Mouse (Mus musculus) forebrain, postnatal 0 days (tissue): Measurements from ENCODE around the gene Lcmt2. TPM values are rescaled to one million over a fixed set of nuclear protein-coding genes. Genes with fewer than 3 reads are reported as not detected.

Source experiments
- ATAC-seq: fragments of 200-750 bp; cut with Nextera tagmentation; 2 replicates; pipeline ENCODE4 v1.8.0; 2017; ENCODE audit warnings: mild to moderate bottlenecking, moderate library complexity
- DNase-seq: peaks from one replicate; pipeline ENCODE4 v3.0.0-alpha.2; 2015
- H3K27ac ChIP-seq: fragments of 300-500 bp; sonication (generic); 2 replicates; pipeline ENCODE4 v1.5.1; 2014; ENCODE audit warnings: low read depth, mild to moderate bottlenecking, antibody characterized with exemption, low read length, moderate library complexity, mixed read lengths
- H3K27me3 ChIP-seq: fragments of 300-500 bp; sonication (generic); 2 replicates; pipeline ENCODE4 v1.6.1; 2014; ENCODE audit warnings: mild to moderate bottlenecking, low read length, mixed read lengths; ENCODE audit not compliant: insufficient read depth
- H3K36me3 ChIP-seq: fragments of 300-500 bp; sonication (generic); 2 replicates; pipeline ENCODE4 v1.6.1; 2014; ENCODE audit warnings: mild to moderate bottlenecking, moderate library complexity; ENCODE audit not compliant: insufficient read depth
- H3K4me1 ChIP-seq: fragments of 300-500 bp; sonication (generic); 2 replicates; pipeline ENCODE4 v1.6.1; 2014; ENCODE audit warnings: antibody characterized with exemption; ENCODE audit not compliant: insufficient read depth
- H3K4me2 ChIP-seq: fragments of 300-500 bp; sonication (generic); 2 replicates; pipeline ENCODE4 v1.6.1; 2014; ENCODE audit warnings: low read depth, mild to moderate bottlenecking, moderate library complexity
- H3K4me3 ChIP-seq: fragments of 300-500 bp; sonication (generic); 2 replicates; pipeline ENCODE4 v1.5.1; 2014; ENCODE audit warnings: low read depth, low read length, mixed read lengths
- H3K9ac ChIP-seq: fragments of 300-500 bp; sonication (generic); 2 replicates; pipeline ENCODE4 v1.6.1; 2014; ENCODE audit warnings: mild to moderate bottlenecking
- H3K9me3 ChIP-seq: fragments of 300-500 bp; sonication (generic); 2 replicates; pipeline ENCODE4 v1.6.1; 2016; ENCODE audit warnings: low read length
- CTCF ChIP-seq: sonication (generic); IDR thresholded peaks from 2 replicates; pipeline ENCODE4 v1.5.1; 2016; ENCODE audit warnings: antibody characterized with exemption, control low read depth, low read depth
- WGBS: fragments of 180-500 bp; shearing (Covaris S2); extraction: QIAGEN DNeasy Blood & Tissue Kit; methylation state at CpG from one replicate; pipeline ENCODE4 v1.1.7; 2014; 5-methylcytosine and 5-hydroxymethylcytosine counted together
- polyA plus RNA-seq: library from polyadenylated mRNA; unstranded; fragments of >200 nt; fragmentation: Nextera tagmentation; extraction: Ambion mirVana; gene quantifications from 2 replicates; pipeline ENCODE4 v1.2.1, GENCODE M21; 2015
- total RNA-seq: library from RNA; depleted of rRNA; stranded (reverse); fragments of >200 nt; gene quantifications from 2 replicates; pipeline ENCODE4 v1.2.3, GENCODE M21; 2014

The Lcmt2 gene
- total and polyA plus RNA-seq, 2 experiments from 2014 or later, result 12.0 to 16.3 TPM

- no peak overlapping the region for H3K9ac ChIP-seq
- no peak for TF ChIP-seq CTCF
- WGBS, result 94% methylated on average over 2 of the region's 2 CpGs
These were observed 25.0 kb downstream of the Lcmt2 start for GRCm38 (mm10) chr2:121115418-121115817.

GRCm38 (mm10) chr2:121109695-121110094 lies 30.8 kb downstream of the Lcmt2 start, which contains the start of gene Tgm7:
TSS of gene Tgm7 (minus strand) at chr2:121109795.
- WGBS, result 85% methylated on average over 4 of the region's 4 CpGs
- no peak within 1 kb of the TSS for H3K9ac ChIP-seq
- no peak within 1 kb of the TSS for H3K4me2 ChIP-seq
- H3K4me3 ChIP-seq, result no peak within 1 kb of the TSS
- ATAC-seq (no peak), DNase-seq (no peak)
- no peak for TF ChIP-seq CTCF
- no peaks in the 10 kb centered on the region for H3K4me1 ChIP-seq
- H3K27me3 ChIP-seq, result no peaks in the 10 kb centered on the region
- H3K27ac ChIP-seq, result no peak within 1 kb of the TSS
- no peaks in the 10 kb centered on the region for H3K36me3 ChIP-seq
- H3K9me3 ChIP-seq, result no peaks in the 10 kb centered on the region

More at GRCm38 (mm10) chr2:121115418-121115817, 25.0 kb downstream of the Lcmt2 start:
- Histone ChIP-seq H3K27me3 (no peaks in the 10 kb centered on the region), H3K4me1 (no peaks in the 10 kb centered on the region), H3K9me3 (no peaks in the 10 kb centered on the region), H3K27ac (no peak overlapping the region), H3K4me3 (no peak overlapping the region), H3K4me2 (no peak overlapping the region), H3K36me3 (no peaks in the 10 kb centered on the region)
- DNase-seq (no peak), ATAC-seq (no peak)

- Histone ChIP-seq H3K4me3 (no peak overlapping the region), H3K27me3 (no peaks in the 10 kb centered on the region), H3K4me2 (no peak overlapping the region), H3K9ac (no peak overlapping the region), H3K36me3 (no peaks in the 10 kb centered on the region), H3K4me1 (no peaks in the 10 kb centered on the region), H3K9me3 (no peaks in the 10 kb centered on the region), H3K27ac (no peak overlapping the region)
- DNase-seq, result no peak
- TF ChIP-seq CTCF, result no peak
- no peak for ATAC-seq
These were observed 34.5 kb downstream of the Lcmt2 start for GRCm38 (mm10) chr2:121105940-121106339.

- no peak overlapping the region for H3K4me3 ChIP-seq
- H3K27ac ChIP-seq, result no peak overlapping the region
- WGBS, result 25% methylated on average over 9 of the region's 9 CpGs
- H3K36me3 ChIP-seq, result no peaks in the 10 kb centered on the region
- no peak overlapping the region for H3K4me2 ChIP-seq
- H3K27me3 ChIP-seq, result no peaks in the 10 kb centered on the region
- H3K9me3 ChIP-seq, result no peaks in the 10 kb centered on the region
- peak; percentile 85 for TF ChIP-seq CTCF
- H3K9ac ChIP-seq, result no peak overlapping the region
- ATAC-seq (peak; percentile 84), DNase-seq (peak; percentile 81)
- no peaks in the 10 kb centered on the region for H3K4me1 ChIP-seq
These were observed 38.4 kb downstream of the Lcmt2 start for GRCm38 (mm10) chr2:121102051-121102450.

- H3K36me3 ChIP-seq, result no peaks in the 10 kb centered on the region
- H3K4me1 ChIP-seq, result no peaks in the 10 kb centered on the region
- H3K9me3 ChIP-seq, result no peaks in the 10 kb centered on the region
- H3K27me3 ChIP-seq, result no peaks in the 10 kb centered on the region
- no peak for TF ChIP-seq CTCF
- H3K4me2 ChIP-seq, result no peak overlapping the region
- 70% methylated on average over 4 of the region's 4 CpGs for WGBS
- ATAC-seq (no peak), DNase-seq (no peak)
- no peak overlapping the region for H3K9ac ChIP-seq
- no peak overlapping the region for H3K27ac ChIP-seq
- no peak overlapping the region for H3K4me3 ChIP-seq
These were observed 50.7 kb downstream of the Lcmt2 start for GRCm38 (mm10) chr2:121089751-121090150.

GRCm38 (mm10) chr2:121088507-121088906 lies 51.9 kb downstream of the Lcmt2 start:
- no peaks in the 10 kb centered on the region for H3K27me3 ChIP-seq
- no peak overlapping the region for H3K4me2 ChIP-seq
- H3K27ac ChIP-seq, result no peak overlapping the region
- H3K9ac ChIP-seq, result no peak overlapping the region
- H3K4me3 ChIP-seq, result no peak overlapping the region
- H3K4me1 ChIP-seq, result no peaks in the 10 kb centered on the region
- 89% methylated on average over 3 of the region's 3 CpGs for WGBS
- no peak for TF ChIP-seq CTCF
- no peak for ATAC-seq
- no peaks in the 10 kb centered on the region for H3K9me3 ChIP-seq
- DNase-seq, result no peak
- H3K36me3 ChIP-seq, result no peaks in the 10 kb centered on the region

GRCm38 (mm10) chr2:121085480-121086185 lies 54.8 kb downstream of the Lcmt2 start, which contains the start of gene Tgm5:
TSS of gene Tgm5 (minus strand) at chr2:121085841.
- Histone ChIP-seq H3K4me2 (no peak within 1 kb of the TSS), H3K36me3 (no peaks in the 10 kb centered on the region), H3K4me3 (no peak within 1 kb of the TSS), H3K27me3 (no peaks in the 10 kb centered on the region), H3K27ac (no peak within 1 kb of the TSS), H3K4me1 (no peaks in the 10 kb centered on the region), H3K9ac (no peak within 1 kb of the TSS), H3K9me3 (no peaks in the 10 kb centered on the region)
- DNase-seq, result no peak
- WGBS, result 55% methylated on average over 6 of the region's 6 CpGs
- no peak for TF ChIP-seq CTCF
- no peak for ATAC-seq
